Mouse (Mus musculus): Measurements from ENCODE around the gene Deaf1. TPM values are rescaled to one million over a fixed set of nuclear protein-coding genes. Genes with fewer than 3 reads are reported as not detected.

Gene Deaf1
- total RNA-seq, 2 experiments from 2014 or later, result 71.8 to 76.6 TPM

GRCm38 (mm10) chr7:141302702-141303268 lies 24.7 kb downstream of the Deaf1 start:
- intact Hi-C loops (cut with DNase I), result no loop called here
- DNase-seq (ENCODE audit: low spot score in 2 of 2), result no peak

- intact Hi-C loops (cut with DNase I), result no loop called here
- no peak for DNase-seq (ENCODE audit: low spot score in 2 of 2)
Observed at GRCm38 (mm10) chr7:141301386-141301785, 26.1 kb downstream of the Deaf1 start.

GRCm38 (mm10) chr7:141299175-141299574 lies 28.3 kb downstream of the Deaf1 start:
- no peak for DNase-seq (ENCODE audit: low spot score in 2 of 2)
- intact Hi-C loops (cut with DNase I), result no loop called here

- no peak for DNase-seq (ENCODE audit: low spot score in 2 of 2)
- intact Hi-C loops (cut with DNase I), result no loop called here
Observed at GRCm38 (mm10) chr7:141297926-141298650, 29.4 kb downstream of the Deaf1 start.

- no peak for DNase-seq (ENCODE audit: low spot score in 2 of 2)
- intact Hi-C loops (cut with DNase I), result no loop called here
Observed at GRCm38 (mm10) chr7:141294479-141294878, 33.0 kb downstream of the Deaf1 start.

GRCm38 (mm10) chr7:141293852-141294471 lies 33.5 kb downstream of the Deaf1 start:
- no peak for DNase-seq (ENCODE audit: low spot score in 2 of 2)
- intact Hi-C loops (cut with DNase I), result no loop called here

GRCm38 (mm10) chr7:141292583-141293388 lies 34.7 kb downstream of the Deaf1 start:
- DNase-seq (ENCODE audit: low spot score in 2 of 2), result peak in 1 of 2 experiments; percentile 40
- intact Hi-C loops (cut with DNase I), result no loop called here

GRCm38 (mm10) chr7:141291921-141292582 lies 35.4 kb downstream of the Deaf1 start, which contains the start of gene Drd4:
Gene Drd4 (plus strand): TSS chr7:141292006.
- DNase-seq (ENCODE audit: low spot score in 2 of 2), result peak in 1 of 2 experiments; percentile 43
- intact Hi-C loops (cut with DNase I), result no loop called here

- no peak for DNase-seq (ENCODE audit: low spot score in 2 of 2)
- intact Hi-C loops (cut with DNase I), result no loop called here
Observed at GRCm38 (mm10) chr7:141288042-141288441, 39.4 kb downstream of the Deaf1 start.

- DNase-seq (ENCODE audit: low spot score in 2 of 2), result no peak
- intact Hi-C loops (cut with DNase I), result no loop called here
Observed at GRCm38 (mm10) chr7:141282756-141283155, 44.7 kb downstream of the Deaf1 start.

- DNase-seq (ENCODE audit: low spot score in 2 of 2), result no peak
- intact Hi-C loops (cut with DNase I), result no loop called here
Observed at GRCm38 (mm10) chr7:141281442-141281841, 46.0 kb downstream of the Deaf1 start.

- no peak for DNase-seq (ENCODE audit: low spot score in 2 of 2)
- intact Hi-C loops (cut with DNase I), result no loop called here
Observed at GRCm38 (mm10) chr7:141278766-141279590, 48.5 kb downstream of the Deaf1 start, which contains the start of gene Sct. Gene Sct (minus strand): TSS chr7:141279133.

GRCm38 (mm10) chr7:141277701-141278678 lies 49.5 kb downstream of the Deaf1 start:
- DNase-seq (ENCODE audit: low spot score in 2 of 2), result no peak
- intact Hi-C loops (cut with DNase I), result no loop called here

GRCm38 (mm10) chr7:141276546-141276945 lies 50.9 kb downstream of the Deaf1 start, which contains the start of gene Cdhr5:
Gene Cdhr5 (minus strand): TSS chr7:141276786.
- no peak for DNase-seq (ENCODE audit: low spot score in 2 of 2)
- intact Hi-C loops (cut with DNase I), result no loop called here

GRCm38 (mm10) chr7:141275356-141275755 lies 52.1 kb downstream of the Deaf1 start:
- intact Hi-C loops (cut with DNase I), result no loop called here
- DNase-seq (ENCODE audit: low spot score in 2 of 2), result no peak

GRCm38 (mm10) chr7:141270631-141271030 lies 56.9 kb downstream of the Deaf1 start:
- no peak for DNase-seq (ENCODE audit: low spot score in 2 of 2)
- intact Hi-C loops (cut with DNase I), result no loop called here

- intact Hi-C loops (cut with DNase I), result loop anchor here (5.0 kb wide), 1 partner anchor 93 kb away; no protein-coding TSS in a partner anchor
- DNase-seq (ENCODE audit: low spot score in 2 of 2), result no peak
Observed at GRCm38 (mm10) chr7:141269273-141269545, 58.3 kb downstream of the Deaf1 start.
